Mouse (Mus musculus): ENCODE results near the gene Btrc.

Gene Btrc

GRCm38 (mm10) chr19:45472691-45473520 lies 109.4 kb downstream of the Btrc start:
- DNase-seq (ENCODE audit: low spot score) = no peak

DNA sequence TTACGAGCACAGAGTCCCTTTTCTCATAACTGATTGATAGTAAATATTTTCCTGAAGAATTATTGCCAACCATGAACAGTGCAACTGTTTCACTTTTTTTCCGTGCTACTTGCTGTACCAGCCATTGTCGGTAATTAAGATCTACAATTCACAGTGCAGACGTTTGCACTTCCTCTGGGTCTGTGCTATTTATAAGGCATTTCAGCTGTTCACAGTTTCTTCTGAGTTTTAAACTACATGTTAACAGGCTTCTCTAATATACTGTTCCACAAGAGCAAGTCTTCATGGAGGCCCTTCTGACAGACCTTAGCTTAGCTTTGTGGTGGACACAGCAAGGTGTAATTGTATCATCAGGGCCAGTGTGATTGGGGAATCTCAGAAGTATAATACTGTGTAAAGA lies 111.2 kb downstream of the Btrc start:
- no peak for DNase-seq (ENCODE audit: low spot score)

DNA sequence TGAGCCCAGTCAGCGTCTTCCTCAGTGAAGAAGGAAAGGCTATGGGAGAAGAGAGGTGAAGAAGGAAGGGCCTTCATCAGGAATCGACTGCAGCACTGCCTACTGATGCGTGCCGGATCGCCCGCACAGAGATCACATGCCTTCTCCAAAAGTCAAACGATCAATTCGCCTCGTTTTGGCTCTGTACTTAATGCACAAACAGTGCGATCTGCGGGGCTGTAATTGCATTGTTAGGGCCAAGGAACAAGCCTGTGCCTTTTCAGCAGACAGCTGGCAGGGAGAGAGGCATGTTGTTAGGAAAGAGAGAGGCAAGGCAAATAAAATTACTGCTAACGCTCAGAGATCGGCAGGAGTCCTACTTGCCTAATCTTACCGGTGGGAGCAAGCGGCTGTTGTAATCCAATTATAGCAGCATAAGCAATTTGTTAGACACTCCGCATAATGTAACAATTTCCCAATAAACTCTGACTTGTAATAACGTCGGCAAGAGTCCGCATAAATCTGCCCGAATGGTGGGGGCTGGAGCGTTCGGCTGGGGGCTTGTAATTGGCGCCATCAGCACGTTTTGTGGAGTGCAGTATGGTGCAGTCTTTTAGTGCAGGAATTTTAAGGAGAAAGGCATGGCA lies 112.5 kb downstream of the Btrc start:
- no peak for DNase-seq (ENCODE audit: low spot score)

DNA sequence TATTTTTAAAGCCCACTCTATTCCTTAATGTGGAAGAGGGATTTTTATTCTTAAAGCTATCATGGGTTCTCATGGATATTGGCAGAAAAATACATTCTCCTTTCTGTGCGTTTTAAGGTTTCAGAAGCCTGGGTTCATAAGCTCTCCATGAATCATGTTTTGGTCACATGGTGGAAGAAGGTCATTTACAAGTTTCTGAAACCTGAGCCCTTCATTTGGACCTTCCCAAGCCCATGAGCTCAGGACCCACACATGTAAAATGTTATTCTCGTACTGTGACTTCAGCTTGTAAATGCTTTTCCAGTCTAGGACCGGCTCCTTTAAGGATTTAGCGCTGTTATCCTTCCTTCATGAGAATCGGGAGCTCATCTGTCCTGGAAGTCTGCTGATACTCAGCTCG lies 116.0 kb downstream of the Btrc start:
- DNase-seq (ENCODE audit: low spot score) = no peak

DNA sequence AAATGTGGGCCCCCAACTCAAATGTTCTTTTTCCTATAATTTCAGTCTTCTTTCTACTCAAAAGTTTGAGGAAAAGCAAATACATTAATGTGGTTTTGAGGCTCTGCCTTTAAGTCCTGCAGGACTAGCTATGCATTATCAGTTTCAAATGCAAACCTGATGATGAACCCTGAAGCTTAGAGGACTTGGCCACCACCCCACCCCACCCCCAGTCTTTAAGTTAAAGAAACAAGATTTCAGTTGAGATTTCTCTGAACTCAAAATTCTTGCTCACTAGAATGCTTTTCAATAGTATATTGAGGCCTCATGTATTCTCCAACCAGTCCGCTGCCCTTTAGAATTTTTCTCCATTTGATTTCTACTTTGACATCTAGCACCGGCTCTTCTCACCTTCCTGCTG lies 117.0 kb downstream of the Btrc start:
- DNase-seq (ENCODE audit: low spot score) = no peak

DNA sequence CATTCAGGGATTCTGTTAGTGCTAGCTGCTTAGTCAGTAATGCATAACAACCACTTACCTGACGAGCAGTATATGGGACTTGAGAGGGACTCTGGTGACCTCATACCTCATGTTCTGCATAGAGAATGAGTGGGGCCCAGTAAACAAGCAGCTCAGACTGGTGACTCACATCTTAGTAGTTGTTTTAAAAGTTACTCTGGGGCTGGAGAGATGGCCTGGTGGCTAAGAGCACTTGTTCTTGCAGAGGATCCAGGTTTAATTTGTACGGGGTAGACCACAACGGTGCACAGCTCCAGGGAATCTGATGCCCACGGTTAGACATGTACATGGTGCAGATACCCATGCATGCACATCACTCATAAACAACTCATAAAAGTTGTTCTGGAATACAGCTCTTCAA lies 117.4 kb downstream of the Btrc start:
- DNase-seq (ENCODE audit: low spot score) = no peak

GRCm38 (mm10) chr19:45483470-45483869 lies 119.9 kb downstream of the Btrc start:
- DNase-seq (ENCODE audit: low spot score) = no peak

DNA sequence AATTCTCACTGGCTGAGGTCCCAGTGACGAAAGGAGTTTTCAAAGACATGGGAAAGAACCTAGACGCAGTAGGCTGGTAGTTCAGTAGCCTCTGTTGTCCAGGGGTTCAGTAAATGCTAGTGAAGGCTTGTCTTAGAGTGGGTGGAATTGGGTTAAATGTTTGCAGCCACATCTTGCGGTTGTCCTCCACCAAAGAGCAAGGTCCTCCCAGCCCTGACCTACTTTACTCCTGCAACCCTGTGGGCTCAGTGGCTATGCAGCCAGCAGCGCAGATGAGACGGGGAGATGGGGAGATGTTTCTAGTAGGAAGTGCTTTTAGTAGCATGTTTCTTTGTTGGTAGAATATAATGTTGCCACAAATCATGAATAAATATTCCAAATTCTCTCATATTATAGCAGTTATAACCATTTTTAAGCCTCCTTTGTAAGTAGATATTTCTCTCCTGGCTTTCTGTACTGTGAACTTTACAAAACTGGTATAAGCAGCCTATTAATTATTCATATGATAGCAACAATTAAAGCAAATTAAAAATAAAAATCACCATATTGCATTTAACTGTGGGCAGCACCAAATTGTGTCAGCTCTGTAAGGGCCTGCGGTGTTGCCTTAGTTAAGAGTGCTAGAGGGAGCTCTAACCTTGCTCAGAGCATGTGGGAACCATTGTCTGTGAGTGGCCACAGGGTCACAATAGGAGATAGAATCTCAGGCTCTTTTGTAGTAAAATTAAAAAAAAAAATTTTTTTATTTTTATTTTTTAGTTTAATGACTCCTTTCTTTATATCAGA lies 122.9 kb downstream of the Btrc start:
- DNase-seq (ENCODE audit: low spot score) = no peak

DNA sequence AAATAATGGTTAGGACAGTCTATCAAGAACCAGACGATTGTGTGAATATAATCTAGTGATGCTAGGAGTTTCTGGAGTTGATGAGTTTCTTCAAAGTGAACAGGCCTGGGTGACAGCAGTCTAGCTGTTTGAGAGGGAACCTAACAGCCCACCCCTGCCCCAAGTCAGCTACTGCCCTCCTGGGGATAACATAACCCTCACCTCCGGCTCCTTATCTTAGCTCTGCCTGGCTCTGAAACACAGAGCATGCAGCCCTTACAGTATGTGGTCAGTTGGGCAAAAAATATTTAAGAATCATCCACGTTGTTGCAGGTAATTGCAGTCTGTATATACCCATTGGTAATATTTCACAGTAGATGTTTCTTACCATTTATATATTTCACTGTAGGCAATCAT lies 123.5 kb downstream of the Btrc start:
- DNase-seq (ENCODE audit: low spot score) = no peak

DNA sequence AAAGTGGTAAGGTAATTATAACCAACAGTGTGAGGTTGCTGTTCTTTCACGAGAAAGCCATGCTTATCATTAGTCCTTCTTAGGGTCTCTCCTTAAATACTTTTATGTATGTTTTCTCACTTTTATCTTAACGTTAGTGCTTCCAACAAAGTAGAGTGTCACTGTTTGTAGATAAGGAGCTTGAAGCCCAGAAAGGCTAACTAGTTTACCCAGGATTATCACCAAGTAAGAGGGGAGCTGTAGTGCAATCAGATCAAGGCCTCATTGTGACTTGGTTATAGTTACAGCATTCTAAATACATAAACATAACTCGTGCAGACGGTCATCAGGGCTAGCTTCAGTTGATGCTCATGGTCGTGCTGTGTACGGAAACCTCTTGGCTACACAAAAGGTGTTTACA lies 126.4 kb downstream of the Btrc start:
- no peak for DNase-seq (ENCODE audit: low spot score)

GRCm38 (mm10) chr19:45491246-45491645 lies 127.7 kb downstream of the Btrc start:
- no peak for DNase-seq (ENCODE audit: low spot score)

- DNase-seq (ENCODE audit: low spot score) = no peak
These were observed 130.7 kb downstream of the Btrc start for GRCm38 (mm10) chr19:45494121-45494775.

- DNase-seq (ENCODE audit: low spot score) = no peak
These were observed 141.9 kb downstream of the Btrc start for GRCm38 (mm10) chr19:45505446-45505845.

DNA sequence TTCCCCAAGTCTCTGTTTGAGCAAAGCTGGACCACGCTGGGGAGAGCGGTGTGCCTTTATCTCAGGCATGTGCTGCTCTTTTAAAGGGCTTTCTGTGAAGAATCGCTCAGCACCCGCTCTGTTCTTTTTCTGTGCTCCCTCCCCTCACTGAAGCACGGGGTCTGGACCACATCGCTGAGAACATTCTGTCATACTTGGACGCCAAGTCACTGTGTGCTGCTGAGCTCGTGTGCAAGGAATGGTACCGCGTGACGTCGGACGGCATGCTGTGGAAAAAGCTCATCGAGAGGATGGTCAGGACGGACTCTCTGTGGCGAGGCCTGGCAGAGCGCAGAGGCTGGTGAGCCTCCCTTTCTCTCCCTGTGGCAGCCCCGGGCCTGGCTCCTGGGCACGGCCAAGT lies 144.0 kb downstream of the Btrc start:
- no peak for DNase-seq (ENCODE audit: low spot score)

GRCm38 (mm10) chr19:45510680-45511079 lies 147.1 kb downstream of the Btrc start:
- DNase-seq (ENCODE audit: low spot score) = no peak

GRCm38 (mm10) chr19:45511406-45511805 lies 147.9 kb downstream of the Btrc start:
- no peak for DNase-seq (ENCODE audit: low spot score)

- DNase-seq (ENCODE audit: low spot score) = no peak
These were observed 151.8 kb downstream of the Btrc start for GRCm38 (mm10) chr19:45515341-45515740.

DNA sequence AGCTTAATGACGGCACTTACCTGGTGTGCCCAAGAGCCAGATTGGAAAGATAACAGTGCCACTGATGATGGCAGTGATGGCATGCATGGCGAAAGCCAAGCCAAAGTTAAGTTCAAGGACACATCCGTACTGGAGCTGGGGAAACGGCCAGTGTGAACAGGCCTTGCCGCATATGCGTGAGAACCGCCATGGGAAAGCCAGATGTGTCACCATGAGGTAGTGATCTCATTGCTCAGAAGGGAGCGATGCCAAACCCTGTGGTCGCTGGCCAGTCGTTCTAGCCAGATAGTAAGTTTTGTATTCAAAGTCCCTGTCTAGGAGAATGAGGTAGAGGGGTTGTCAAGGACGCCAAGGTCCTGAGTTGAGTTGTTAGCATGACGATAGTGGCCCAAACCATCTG lies 152.7 kb downstream of the Btrc start:
- no peak for DNase-seq (ENCODE audit: low spot score)

DNA sequence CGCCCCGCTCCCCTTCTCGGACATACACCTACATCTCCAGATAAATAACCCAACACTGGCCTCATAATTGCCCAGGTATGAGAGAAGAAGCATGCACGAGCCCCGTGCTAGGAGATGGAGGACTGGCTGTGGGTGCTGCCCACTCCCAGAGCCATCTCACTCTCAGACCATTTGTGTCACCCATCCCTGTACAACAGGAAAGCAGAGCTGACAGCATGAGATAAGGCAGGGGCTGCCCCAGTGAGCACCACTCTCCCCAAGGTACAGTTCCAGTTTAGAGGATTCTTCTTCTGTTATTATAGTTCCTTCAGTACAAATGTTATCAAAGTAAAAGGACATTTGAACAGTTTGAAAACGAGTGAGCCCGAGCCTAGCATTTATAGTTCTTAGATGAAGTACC lies 163.8 kb downstream of the Btrc start:
- no peak for DNase-seq (ENCODE audit: low spot score)

DNA sequence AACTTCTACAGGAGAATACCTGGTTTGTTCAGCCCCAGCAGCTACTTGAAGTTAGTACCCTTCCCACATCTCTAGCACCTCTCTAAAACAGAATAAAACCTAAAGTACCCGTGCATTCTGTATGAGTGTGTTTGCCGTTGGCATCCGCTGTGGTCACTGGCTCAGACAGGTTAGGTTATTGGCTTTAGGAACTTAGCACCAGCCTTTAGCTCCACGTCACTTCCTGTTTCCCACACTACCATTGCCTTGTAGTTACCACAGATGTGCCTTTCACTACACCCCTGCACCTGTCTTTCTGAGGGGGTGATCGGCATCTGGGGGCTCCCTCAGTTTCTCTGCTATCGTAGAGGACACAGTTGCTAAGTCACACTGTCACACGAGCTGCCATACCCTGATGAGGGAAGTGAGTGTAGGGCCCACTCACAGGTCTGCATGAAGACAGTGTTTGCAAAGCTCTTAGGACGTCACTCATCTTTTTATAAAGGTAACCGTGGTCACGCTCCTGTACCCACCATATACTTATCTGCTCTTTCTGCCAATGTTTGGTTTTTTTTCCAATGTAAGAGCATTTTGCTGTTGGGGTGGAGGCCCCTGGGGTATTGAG lies 164.5 kb downstream of the Btrc start:
- no peak for DNase-seq (ENCODE audit: low spot score)

- no peak for DNase-seq (ENCODE audit: low spot score)
These were observed 165.8 kb downstream of the Btrc start for GRCm38 (mm10) chr19:45529294-45529693.

Measured in yolk sac, embryonic 10.5 days (tissue).